Mouse (Mus musculus) heart, postnatal 0 days (tissue): ENCODE measurements around the gene Cnst. TPM values are rescaled to one million over a fixed set of nuclear protein-coding genes. Genes with fewer than 3 reads are reported as not detected.
A peak's percentile ranks its signal among the peaks of the same experiment; 100 is the strongest.
"Not testable (repeated sequence)": the region's sequence is repeated elsewhere in the genome, so short reads cannot be mapped to it uniquely, and the experiment has no call there.

ENCODE experiments used
- ATAC-seq: fragments of 200-750 bp; cut with Nextera tagmentation; 2 replicates; pipeline ENCODE4 v1.8.0; 2017; ENCODE audit warnings: low read depth, moderate number of reproducible peaks, moderate library complexity; ENCODE audit not compliant: insufficient read depth
- DNase-seq: peaks from one replicate; pipeline ENCODE4 v3.0.0-alpha.2; 2016; ENCODE audit warnings: low spot score
- H3K27ac ChIP-seq: fragments of 300-500 bp; sonication (generic); 2 replicates; pipeline ENCODE4 v1.5.1; 2014; ENCODE audit warnings: low read depth, mild to moderate bottlenecking
- H3K27me3 ChIP-seq: fragments of 300-500 bp; sonication (generic); 2 replicates; pipeline ENCODE4 v1.6.1; 2014; ENCODE audit warnings: low read length, mixed read lengths; ENCODE audit not compliant: control insufficient read depth, insufficient read depth
- H3K36me3 ChIP-seq: fragments of 300-500 bp; sonication (generic); replicated peaks from 2 replicates; pipeline ENCODE4 v1.6.1; 2014; ENCODE audit warnings: low read length, mixed read lengths; ENCODE audit not compliant: control insufficient read depth, insufficient read depth
- H3K4me1 ChIP-seq: fragments of 300-500 bp; sonication (generic); 2 replicates; pipeline ENCODE4 v1.6.1; 2014; ENCODE audit warnings: antibody characterized with exemption; ENCODE audit not compliant: control insufficient read depth, insufficient read depth
- H3K4me2 ChIP-seq: fragments of 300-500 bp; sonication (generic); 2 replicates; pipeline ENCODE4 v1.6.1; 2014; ENCODE audit warnings: low read depth, mild to moderate bottlenecking, low read length, moderate library complexity
- H3K4me3 ChIP-seq: fragments of 300-500 bp; sonication (generic); 2 replicates; pipeline ENCODE4 v1.5.1; 2014; ENCODE audit warnings: low read depth, low read length
- H3K9ac ChIP-seq: fragments of 300-500 bp; sonication (generic); replicated peaks from 2 replicates; pipeline ENCODE4 v1.6.1; 2014; ENCODE audit warnings: low read depth, low read length, mixed read lengths
- H3K9me3 ChIP-seq: fragments of 300-500 bp; sonication (generic); replicated peaks from 2 replicates; pipeline ENCODE4 v1.6.1; 2016; ENCODE audit warnings: low read length; ENCODE audit not compliant: control insufficient read depth
- CTCF ChIP-seq: IDR thresholded peaks from 2 replicates; pipeline ENCODE4 v1.5.1; 2016; ENCODE audit warnings: antibody characterized with exemption, control low read depth, low read depth
- EP300 ChIP-seq: IDR thresholded peaks from 2 replicates; pipeline ENCODE4 v1.6.1; 2016; ENCODE audit warnings: antibody characterized with exemption, low read depth
- WGBS: fragments of 180-500 bp; shearing (Covaris S2); extraction: QIAGEN DNeasy Blood & Tissue Kit; methylation state at CpG from one replicate; pipeline ENCODE4 v1.1.7; 2014; 5-methylcytosine and 5-hydroxymethylcytosine counted together
- polyA plus RNA-seq: library from polyadenylated mRNA; unstranded; fragments of >200 nt; fragmentation: Nextera tagmentation; extraction: Ambion mirVana; gene quantifications from 2 replicates; pipeline ENCODE4 v1.2.1, GENCODE M21; 2015
- total RNA-seq: library from RNA; depleted of rRNA; stranded (reverse); fragments of >200 nt; gene quantifications from 2 replicates; pipeline ENCODE4 v1.2.3, GENCODE M21; 2014; ENCODE audit warnings: low replicate concordance

Gene Cnst
- total and polyA plus RNA-seq, 2 experiments from 2014 or later = 21.4 to 21.5 TPM

- ATAC-seq = no peak
- Histone ChIP-seq H3K27ac (no peak overlapping the region), H3K4me1 (no peaks in the 10 kb centered on the region), H3K4me3 (no peak overlapping the region), H3K36me3 (no peaks in the 10 kb centered on the region), H3K9me3 (no peaks in the 10 kb centered on the region), H3K9ac (no peak overlapping the region), H3K4me2 (no peak overlapping the region), H3K27me3 (no peaks in the 10 kb centered on the region)
- no peak for DNase-seq
- 93% methylated on average over 3 of the region's 3 CpGs for WGBS
- TF ChIP-seq EP300 (no peak), CTCF (no peak)
Measured at GRCm38 (mm10) chr1:179634159-179634558, 88.0 kb downstream of the Cnst start.

DNA sequence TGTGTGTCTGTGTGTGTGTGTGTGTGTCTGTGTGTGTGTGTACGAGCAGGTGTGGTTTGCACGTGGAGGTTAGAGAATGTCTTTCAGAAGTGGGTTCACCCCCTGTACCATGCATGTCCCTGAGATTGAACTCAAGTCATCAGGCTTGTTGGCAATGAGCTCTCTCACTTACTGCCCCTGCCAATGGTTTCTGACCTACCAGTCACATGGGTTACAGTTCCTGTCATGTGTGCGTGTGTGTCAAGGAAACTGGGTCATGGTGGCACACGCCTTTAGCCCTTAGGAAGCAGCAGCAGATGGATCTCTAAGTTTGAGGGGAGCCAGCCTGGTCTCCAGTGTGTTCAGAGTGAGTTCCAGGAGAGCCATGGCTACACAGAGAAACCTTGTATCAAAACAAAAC lies 96.6 kb downstream of the Cnst start:
- H3K36me3 ChIP-seq = no peaks in the 10 kb centered on the region
- TF ChIP-seq EP300 = no peak
- TF ChIP-seq CTCF = no peak
- ATAC-seq (no peak), DNase-seq (no peak)
- no peak overlapping the region for H3K27ac ChIP-seq
- no peak overlapping the region for H3K4me2 ChIP-seq
- H3K4me1 ChIP-seq = no peaks in the 10 kb centered on the region
- 74% methylated on average over 4 of the region's 4 CpGs for WGBS
- H3K27me3 ChIP-seq = no peaks in the 10 kb centered on the region
- no peak overlapping the region for H3K4me3 ChIP-seq
- H3K9ac ChIP-seq = no peak overlapping the region
- no peaks in the 10 kb centered on the region for H3K9me3 ChIP-seq

- no peak for DNase-seq
- H3K4me2 ChIP-seq = no peak overlapping the region
- ATAC-seq = no peak
- H3K36me3 ChIP-seq = no peaks in the 10 kb centered on the region
- H3K4me3 ChIP-seq = no peak overlapping the region
- 64% methylated on average over 3 of the region's 3 CpGs for WGBS
- no peaks in the 10 kb centered on the region for H3K27me3 ChIP-seq
- H3K9ac ChIP-seq = no peak overlapping the region
- H3K9me3 ChIP-seq = no peaks in the 10 kb centered on the region
- no peak for TF ChIP-seq EP300
- TF ChIP-seq CTCF = no peak
- H3K4me1 ChIP-seq = no peaks in the 10 kb centered on the region
- H3K27ac ChIP-seq = no peak overlapping the region
Measured at GRCm38 (mm10) chr1:179644151-179644550, 98.0 kb downstream of the Cnst start.

GRCm38 (mm10) chr1:179645101-179645979 lies 99.2 kb downstream of the Cnst start:
- ATAC-seq = peak; percentile 86
- no peak overlapping the region for H3K4me3 ChIP-seq

DNA sequence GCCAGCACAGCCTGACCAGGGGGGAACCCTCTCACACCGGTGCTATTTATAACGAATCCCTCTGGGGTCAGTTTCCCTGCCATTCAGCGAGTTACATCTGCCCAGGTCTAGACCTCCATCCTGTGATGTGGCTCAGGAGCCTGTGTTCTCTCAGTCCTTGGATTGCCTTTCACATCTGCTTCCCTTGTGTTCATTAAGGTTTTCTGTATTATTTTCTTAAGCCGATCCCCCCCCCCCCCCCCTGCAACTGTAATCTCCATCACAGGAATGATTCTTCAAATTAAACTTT lies 99.8 kb downstream of the Cnst start:
- Histone ChIP-seq H3K27me3 (no peaks in the 10 kb centered on the region), H3K9ac (no peak overlapping the region), H3K4me2 (no peak overlapping the region), H3K4me3 (no peak overlapping the region), H3K9me3 (no peaks in the 10 kb centered on the region), H3K36me3 (no peaks in the 10 kb centered on the region), H3K27ac (no peak overlapping the region), H3K4me1 (no peaks in the 10 kb centered on the region)
- no peak for TF ChIP-seq EP300
- TF ChIP-seq CTCF = no peak
- ATAC-seq (no peak; the same call in 1 of the 2 replicates), DNase-seq (no peak)
- WGBS = 14% methylated on average over 4 of the region's 4 CpGs

More at GRCm38 (mm10) chr1:179645101-179645979, 99.2 kb downstream of the Cnst start:
- 57% methylated on average over 13 of the region's 13 CpGs for WGBS
- H3K4me2 ChIP-seq = no peak overlapping the region
- no peaks in the 10 kb centered on the region for H3K27me3 ChIP-seq
- no peak overlapping the region for H3K27ac ChIP-seq
- H3K36me3 ChIP-seq = no peaks in the 10 kb centered on the region
- H3K4me1 ChIP-seq = no peaks in the 10 kb centered on the region
- no peaks in the 10 kb centered on the region for H3K9me3 ChIP-seq
- peak; percentile 83 for DNase-seq
- no peak overlapping the region for H3K9ac ChIP-seq
- peak; percentile 88 for TF ChIP-seq CTCF
- TF ChIP-seq EP300 = no peak

GRCm38 (mm10) chr1:179648678-179649077 lies 102.5 kb downstream of the Cnst start:
- H3K36me3 ChIP-seq, DNase-seq, H3K4me3 ChIP-seq, H3K27ac ChIP-seq, H3K27me3 ChIP-seq, H3K9ac ChIP-seq, ATAC-seq, H3K9me3 ChIP-seq, H3K4me2 ChIP-seq, H3K4me1 ChIP-seq: not testable (repeated sequence)
- WGBS = 67% methylated on average over 4 of the region's 5 CpGs
